Mouse (Mus musculus) left cerebral cortex, postnatal 14 days (tissue): Measurements from ENCODE around the gene Gdpd5. TPM values are rescaled to one million over a fixed set of nuclear protein-coding genes. Genes with fewer than 3 reads are reported as not detected.

Experiments used
- DNase-seq, 2 experiments: peaks; one replicate each; pipeline ENCODE4 v3.0.0; 2021 to 2022; ENCODE audit warnings: low spot score in 2 of 2, mixed read lengths in 1 of 2
- intact Hi-C: fragments of 180-260 bp; cut with DNase I; formaldehyde crosslinking; loops from one replicate; pipeline ENCODE4 v1.15.1; 2025
- total RNA-seq, 2 experiments: library from RNA; stranded (reverse); gene quantifications; 2 replicates each; pipeline ENCODE4 v1.2.3; 2021

The Gdpd5 gene
- total RNA-seq, 2 experiments from 2014 or later, result 40.7 to 47.5 TPM

- intact Hi-C loops, result no loop called here
- DNase-seq, result no peak
These were observed 15.9 kb downstream of the Gdpd5 start for GRCm38 (mm10) chr7:99396994-99397659.

DNA sequence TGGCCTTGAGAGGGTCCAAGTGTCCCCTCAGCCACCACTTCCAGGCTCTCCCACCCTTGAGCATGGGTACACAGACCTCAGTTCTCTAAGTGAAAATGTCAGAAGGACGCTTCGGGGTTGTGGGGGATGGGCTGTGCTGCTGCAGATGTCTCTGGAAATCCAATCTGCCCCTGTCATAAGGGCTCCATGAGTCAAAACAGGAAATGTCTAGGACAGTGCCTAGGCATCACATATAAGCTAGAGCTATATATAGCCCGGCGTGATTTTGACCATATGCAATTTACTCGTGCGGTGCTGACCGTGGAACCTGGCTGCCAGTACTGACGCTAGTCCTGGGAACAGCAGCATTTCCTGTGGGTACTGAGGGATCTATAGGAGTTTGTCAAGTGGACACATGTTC lies 20.2 kb downstream of the Gdpd5 start:
- intact Hi-C loops, result no loop called here
- no peak for DNase-seq

GRCm38 (mm10) chr7:99402477-99402876 lies 21.3 kb downstream of the Gdpd5 start:
- no peak for DNase-seq
- intact Hi-C loops, result no loop called here

GRCm38 (mm10) chr7:99403254-99403653 lies 22.0 kb downstream of the Gdpd5 start:
- intact Hi-C loops, result no loop called here
- DNase-seq, result no peak

- intact Hi-C loops, result no loop called here
- DNase-seq, result no peak
These were observed 23.0 kb downstream of the Gdpd5 start for GRCm38 (mm10) chr7:99404031-99404735.

DNA sequence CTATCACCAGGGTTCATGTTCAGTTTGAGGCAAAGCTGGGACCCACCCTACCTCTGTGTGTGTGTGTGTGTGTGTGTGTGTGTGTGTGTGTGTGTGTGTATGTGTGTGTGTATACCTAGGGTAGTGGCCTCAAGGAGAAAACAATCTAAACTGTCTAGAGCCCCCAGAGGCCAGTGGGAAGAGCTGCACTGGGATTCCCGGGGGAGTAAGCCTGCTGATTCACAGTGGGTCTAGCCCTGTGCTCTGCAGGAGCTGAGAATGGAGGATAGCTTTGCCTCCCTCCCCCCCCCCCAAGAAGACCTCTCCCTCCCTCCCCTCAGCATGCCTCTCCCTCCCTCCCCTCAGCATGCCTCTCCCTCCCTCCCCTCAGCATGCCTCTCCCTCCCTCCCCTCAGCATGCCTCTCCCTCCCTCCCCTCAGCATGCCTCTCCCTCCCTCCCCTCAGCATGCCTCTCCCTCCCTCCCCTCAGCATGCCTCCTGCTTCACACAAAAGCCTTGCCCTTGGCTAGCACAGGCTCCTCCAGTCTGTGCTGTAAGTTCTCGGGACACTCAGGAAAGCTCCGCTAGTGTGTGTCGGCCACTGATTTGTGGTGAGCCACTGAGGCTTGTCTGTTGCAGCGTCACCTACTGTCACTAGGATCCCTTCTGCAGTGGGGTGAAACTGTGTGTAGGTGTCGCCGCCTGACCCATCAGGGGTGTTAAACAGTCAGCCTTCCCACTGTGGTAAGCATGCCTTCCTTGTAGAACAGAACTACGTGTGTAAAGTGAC lies 24.4 kb downstream of the Gdpd5 start:
- DNase-seq, result no peak
- intact Hi-C loops, result no loop called here

DNA sequence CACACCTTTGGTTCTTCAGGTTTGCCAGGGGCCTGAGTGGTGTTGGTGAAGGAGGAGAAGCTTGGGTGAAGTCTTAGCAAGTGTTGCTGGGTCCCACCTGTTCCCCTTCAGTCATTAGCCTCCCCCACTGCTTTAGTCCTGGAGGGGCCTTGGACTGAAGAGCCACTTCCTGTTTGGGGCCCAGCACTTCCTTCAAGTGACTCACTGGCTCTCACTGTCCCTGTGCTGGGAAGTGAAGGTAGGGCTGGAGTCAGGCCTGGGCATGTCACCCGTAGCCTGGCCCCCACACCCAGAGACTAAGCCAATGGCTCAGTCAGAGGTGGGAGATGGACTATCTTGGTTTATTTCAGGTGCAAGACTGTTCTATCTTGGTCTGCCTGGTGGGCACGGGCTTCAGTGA lies 26.4 kb downstream of the Gdpd5 start:
- intact Hi-C loops, result no loop called here
- DNase-seq, result no peak

GRCm38 (mm10) chr7:99409441-99410222 lies 28.4 kb downstream of the Gdpd5 start:
- intact Hi-C loops, result no loop called here

DNA sequence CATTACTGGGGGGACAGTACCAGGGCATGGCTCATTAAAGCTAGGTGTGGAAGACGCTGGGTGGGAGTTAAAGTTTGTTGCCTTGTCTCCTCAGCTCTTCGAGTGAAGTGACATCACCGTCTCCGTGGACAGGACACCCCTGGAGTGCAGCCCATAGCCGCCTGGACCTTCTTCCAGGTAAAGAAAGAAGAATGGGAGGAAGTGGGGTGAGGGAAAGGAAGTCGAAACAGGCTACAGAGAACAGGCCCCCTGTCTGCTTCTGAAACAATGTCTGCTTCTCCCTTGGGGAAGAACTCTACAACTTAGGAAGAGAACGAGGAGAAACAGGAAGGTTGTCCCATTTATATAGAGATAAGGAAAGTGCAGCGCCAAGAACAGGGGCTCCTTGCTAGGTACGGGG lies 29.1 kb downstream of the Gdpd5 start:
- intact Hi-C loops, result no loop called here
- DNase-seq, result no peak

More at GRCm38 (mm10) chr7:99409441-99410222, 28.4 kb downstream of the Gdpd5 start:
- DNase-seq, result peak in 1 of 2 experiments; percentile 38

- intact Hi-C loops, result no loop called here
- no peak for DNase-seq
These were observed 30.0 kb downstream of the Gdpd5 start for GRCm38 (mm10) chr7:99411047-99411779.

DNA sequence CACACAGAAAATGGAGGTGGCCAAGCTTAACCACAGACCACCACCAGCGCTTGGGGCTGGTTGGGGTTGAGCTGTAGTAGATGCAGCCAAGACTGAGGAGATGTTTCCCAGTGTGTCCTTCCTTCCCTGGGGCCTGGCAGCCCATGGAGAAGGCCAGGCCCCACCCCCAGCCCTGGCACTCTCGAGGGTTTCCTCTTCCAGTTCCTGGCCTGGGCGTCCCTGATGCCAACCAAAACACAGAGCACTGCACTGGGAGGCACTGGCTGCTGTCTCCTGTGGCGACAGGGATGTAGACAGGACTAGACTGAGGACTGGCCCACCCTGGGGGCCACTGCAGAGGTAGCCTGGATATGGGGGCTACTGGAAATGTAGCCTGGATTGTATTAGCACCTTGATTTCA lies 33.8 kb downstream of the Gdpd5 start:
- DNase-seq, result no peak
- intact Hi-C loops, result no loop called here

GRCm38 (mm10) chr7:99419311-99419710 lies 38.1 kb downstream of the Gdpd5 start:
- no peak for DNase-seq
- intact Hi-C loops, result no loop called here

DNA sequence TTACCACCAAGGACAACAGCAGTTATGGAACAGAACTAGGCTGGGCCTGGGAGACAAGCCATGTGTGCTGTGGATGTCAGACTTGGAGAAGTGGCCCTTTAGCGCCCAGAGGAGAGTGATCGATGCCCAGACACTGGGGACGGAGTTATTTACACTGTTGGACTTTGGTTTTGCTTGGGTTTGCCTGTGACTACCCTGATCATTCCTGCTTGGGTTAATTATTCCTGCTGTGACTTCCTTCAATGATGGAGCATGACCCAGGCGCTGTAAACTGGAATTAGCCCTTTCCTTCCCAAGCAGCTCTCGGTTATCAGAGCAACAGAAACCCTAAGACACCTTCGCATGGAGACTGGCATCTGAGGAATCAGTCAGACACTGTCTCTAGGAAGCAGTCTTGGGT lies 39.8 kb downstream of the Gdpd5 start:
- DNase-seq, result no peak
- intact Hi-C loops, result no loop called here

DNA sequence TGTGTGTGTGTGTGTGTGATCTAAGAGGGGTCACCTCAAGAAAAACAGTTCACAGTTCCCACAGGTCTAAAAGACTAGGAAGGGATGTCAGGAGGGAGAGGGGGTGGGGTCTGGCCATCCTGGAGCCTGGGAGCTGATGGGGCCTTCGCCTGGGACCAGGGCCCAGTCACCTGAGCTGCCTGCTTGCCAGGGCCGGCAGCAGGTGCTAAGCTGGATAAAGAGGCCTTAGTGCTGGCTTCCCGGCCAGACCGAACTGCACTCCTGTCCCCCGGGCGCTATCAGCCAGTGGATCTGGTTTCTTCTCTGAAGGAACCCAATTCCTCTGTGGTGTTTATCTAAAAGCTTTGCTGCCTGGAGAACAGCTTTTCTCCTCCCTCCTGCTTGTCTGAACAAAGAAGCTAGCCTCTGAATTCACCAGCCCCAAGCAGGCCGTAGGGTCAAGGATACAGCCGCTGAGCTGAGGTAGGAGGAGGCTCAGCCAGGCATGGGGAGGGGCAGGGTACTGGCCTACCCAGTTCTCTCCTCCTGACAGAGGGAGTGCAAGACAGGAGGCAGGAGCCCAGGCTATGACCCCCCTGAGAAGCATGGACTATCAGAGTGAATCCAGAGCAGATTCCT lies 43.4 kb downstream of the Gdpd5 start:
- intact Hi-C loops, result no loop called here
- DNase-seq, result no peak

DNA sequence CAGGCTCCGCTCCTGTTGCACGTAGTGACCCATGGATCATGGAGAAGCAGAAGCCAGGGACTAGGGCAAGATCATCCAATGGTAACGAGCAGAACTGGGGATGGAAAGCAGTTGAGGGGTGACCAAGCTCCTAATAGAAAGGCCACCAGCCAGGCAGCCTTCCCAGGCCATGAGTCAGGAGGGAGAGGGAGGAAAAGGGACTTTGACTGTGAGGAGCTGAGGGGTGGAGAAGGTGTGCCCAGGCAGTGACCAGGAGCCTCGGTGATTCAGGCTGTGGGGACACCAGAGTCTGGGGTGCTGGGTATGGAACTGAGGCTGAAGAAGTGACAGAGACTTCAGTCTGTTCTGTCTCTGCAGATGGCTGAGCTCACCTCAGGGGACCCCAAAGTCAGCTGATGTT lies 44.5 kb downstream of the Gdpd5 start:
- intact Hi-C loops, result no loop called here

GRCm38 (mm10) chr7:99427031-99427430 lies 45.8 kb downstream of the Gdpd5 start:
- intact Hi-C loops, result no loop called here
- DNase-seq, result no peak

More for the DNA sequence above, 44.5 kb downstream of the Gdpd5 start:
- DNase-seq, result no peak

DNA sequence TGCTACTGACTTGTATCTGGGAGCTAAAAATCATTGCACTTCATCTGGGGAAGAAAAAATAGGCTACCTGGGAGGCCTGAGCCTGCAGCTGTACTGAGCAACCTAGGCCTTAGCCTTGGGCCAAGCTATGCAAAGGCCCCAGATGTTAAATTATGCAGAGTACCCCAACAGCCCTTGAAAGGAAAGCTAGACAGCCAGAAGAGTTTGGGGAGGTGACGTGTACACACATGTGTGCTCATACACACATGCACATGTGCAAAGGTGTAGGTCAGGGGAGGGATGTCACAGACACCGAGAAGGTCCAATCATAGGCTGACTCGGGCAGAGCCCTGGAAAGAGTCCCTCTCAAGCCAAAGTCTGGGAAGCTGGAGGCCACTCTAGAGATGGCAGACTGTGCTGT lies 46.8 kb downstream of the Gdpd5 start:
- intact Hi-C loops, result no loop called here
- no peak for DNase-seq

- no peak for DNase-seq
- intact Hi-C loops, result no loop called here
These were observed 47.6 kb downstream of the Gdpd5 start for GRCm38 (mm10) chr7:99428836-99429235.

GRCm38 (mm10) chr7:99429786-99430185 lies 48.6 kb downstream of the Gdpd5 start:
- DNase-seq, result no peak
- intact Hi-C loops, result no loop called here
